Mouse (Mus musculus) R1 (cell line): ENCODE data around the gene Mtcl1.

Source experiments
- DNase-seq: peaks from one replicate; pipeline ENCODE4 v3.0.0-alpha.2; 2018; ENCODE audit warnings: low read depth, low spot score

The Mtcl1 gene

GRCm38 (mm10) chr17:66449460-66450341 lies at the start of gene Mtcl1:
Gene Mtcl1, minus strand, starts transcription at chr17:66449750.
- DNase-seq, result peak; percentile 84

GRCm38 (mm10) chr17:66498598-66498997 lies 49.0 kb upstream of the Mtcl1 start:
- DNase-seq, result peak; percentile 38

GRCm38 (mm10) chr17:66496589-66496988 lies 47.0 kb upstream of the Mtcl1 start:
- no peak for DNase-seq

GRCm38 (mm10) chr17:66490022-66490601 lies 40.6 kb upstream of the Mtcl1 start:
- DNase-seq, result peak; percentile 72

- peak; percentile 86 for DNase-seq
These were observed 37.0 kb upstream of the Mtcl1 start for GRCm38 (mm10) chr17:66486576-66486975.

GRCm38 (mm10) chr17:66485742-66486141 lies 36.2 kb upstream of the Mtcl1 start:
- DNase-seq, result peak; percentile 92

GRCm38 (mm10) chr17:66484965-66485364 lies 35.4 kb upstream of the Mtcl1 start:
- DNase-seq, result peak; percentile 84

- peak; percentile 97 for DNase-seq
These were observed 34.3 kb upstream of the Mtcl1 start for GRCm38 (mm10) chr17:66483651-66484454.

GRCm38 (mm10) chr17:66481295-66481694 lies 31.7 kb upstream of the Mtcl1 start:
- peak; percentile 92 for DNase-seq

- peak; percentile 83 for DNase-seq
These were observed 31.1 kb upstream of the Mtcl1 start for GRCm38 (mm10) chr17:66480491-66481278.

GRCm38 (mm10) chr17:66479813-66480490 lies 30.4 kb upstream of the Mtcl1 start:
- DNase-seq, result peak; percentile 100

GRCm38 (mm10) chr17:66479311-66479710 lies 29.8 kb upstream of the Mtcl1 start:
- peak; percentile 97 for DNase-seq

GRCm38 (mm10) chr17:66473205-66473604 lies 23.7 kb upstream of the Mtcl1 start:
- peak; percentile 68 for DNase-seq

- peak; percentile 59 for DNase-seq
These were observed 22.2 kb upstream of the Mtcl1 start for GRCm38 (mm10) chr17:66471775-66472174.

- DNase-seq, result peak; percentile 59
These were observed 21.7 kb upstream of the Mtcl1 start for GRCm38 (mm10) chr17:66471252-66471651.

- DNase-seq, result peak; percentile 89
These were observed 20.5 kb upstream of the Mtcl1 start for GRCm38 (mm10) chr17:66470020-66470419.

- peak; percentile 95 for DNase-seq
These were observed 7.7 kb upstream of the Mtcl1 start for GRCm38 (mm10) chr17:66457278-66457677.

- DNase-seq, result peak; percentile 92
These were observed 1.6 kb upstream of the Mtcl1 start for GRCm38 (mm10) chr17:66451143-66451542.

GRCm38 (mm10) chr17:66450526-66451070 lies 1.0 kb upstream of the Mtcl1 start:
- no peak for DNase-seq
